Mouse (Mus musculus): ENCODE measurements around the gene Gm6588.

DNA sequence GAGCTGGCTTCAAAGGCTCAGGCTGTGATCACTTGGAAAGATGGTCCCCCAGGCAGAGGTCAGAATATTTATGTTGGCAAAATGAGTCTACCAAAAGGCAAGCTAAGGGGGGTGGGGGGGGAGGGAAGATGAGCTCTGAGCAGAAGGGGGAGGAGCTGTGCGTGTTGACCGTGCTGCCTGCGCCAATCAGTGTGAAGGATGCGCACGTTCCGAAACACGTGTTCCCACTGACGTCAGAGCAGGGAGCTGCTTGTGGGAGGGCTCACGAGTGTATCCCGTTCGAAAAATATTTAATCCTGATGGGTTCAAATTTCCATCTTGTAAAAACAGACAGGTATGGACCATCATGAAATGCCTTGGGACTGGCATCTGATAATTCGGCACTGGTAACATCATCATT is 29.7 kb upstream of the Gm6588 start:
- TF ChIP-seq CTCF (IDR thresholded peaks at IDR 0.05; ENCODE audit: control insufficient read depth, insufficient read depth, low read length) (no peak), POLR2A (IDR thresholded peaks at IDR 0.05; ENCODE audit: borderline replicate concordance, control insufficient read depth, low read depth, low read length) (no peak)

All from bone marrow, adult 2 months (tissue).